Mouse (Mus musculus) common myeloid progenitor, adult 5-6 weeks (primary cell): Measurements from ENCODE around the gene Camta2. TPM values are rescaled to one million over a fixed set of nuclear protein-coding genes. Genes with fewer than 3 reads are reported as not detected.
A peak's percentile ranks its signal among the peaks of the same experiment; 100 is the strongest.

Experiments used
- ATAC-seq: replicated peaks from 2 replicates; pipeline ENCODE4 v1.8.0; 2016; ENCODE audit warnings: low read depth, mild to moderate bottlenecking, moderate TSS enrichment, inconsistent platforms; ENCODE audit not compliant: poor library complexity, severe bottlenecking
- total RNA-seq: library from RNA; stranded (forward); fragments of 200-1000, 187-1606 nt; gene quantifications from 2 replicates; pipeline ENCODE4 v1.2.3, GENCODE M21; 2017

Gene Camta2
- total RNA-seq, 1 experiment from 2014 or later = 5.3 TPM

DNA sequence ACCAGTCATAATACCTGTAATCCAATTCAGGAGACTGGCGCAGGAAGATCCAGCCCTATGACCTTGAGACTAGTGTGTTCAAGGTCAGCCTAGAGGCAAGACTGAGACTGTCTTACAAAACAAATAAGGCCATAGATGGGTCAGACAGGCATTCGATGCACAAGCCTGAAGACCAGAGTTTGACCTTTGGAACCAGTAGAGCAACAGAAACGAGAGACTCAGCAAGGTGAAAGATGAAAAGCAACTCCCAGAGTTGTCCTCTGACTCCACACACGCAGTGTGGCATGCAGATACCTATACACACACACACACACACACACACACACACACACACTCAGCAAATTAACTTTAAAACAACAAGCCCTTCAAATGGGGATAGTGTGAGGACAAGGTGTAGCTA lies 61.0 kb downstream of the Camta2 start:
- ATAC-seq = no peak

DNA sequence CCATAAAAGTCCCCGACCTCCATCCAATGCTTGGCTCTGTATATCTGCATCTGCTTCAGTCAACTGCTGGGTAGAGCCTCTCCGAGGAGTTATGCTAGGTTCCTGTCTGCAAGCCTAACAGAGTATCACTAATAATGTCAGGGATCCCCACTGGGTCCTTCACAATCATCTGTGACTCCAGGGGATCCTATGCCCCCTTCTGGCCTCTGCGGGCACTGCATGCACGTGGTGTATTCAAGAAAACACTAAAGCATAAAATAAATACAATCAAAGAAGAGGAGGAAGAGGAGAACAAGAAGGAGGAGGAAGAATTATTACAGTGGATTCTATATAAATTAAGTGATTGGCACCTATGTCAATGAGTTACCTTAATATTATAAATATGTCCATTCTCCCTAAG lies 62.4 kb downstream of the Camta2 start:
- ATAC-seq = peak; percentile 61

DNA sequence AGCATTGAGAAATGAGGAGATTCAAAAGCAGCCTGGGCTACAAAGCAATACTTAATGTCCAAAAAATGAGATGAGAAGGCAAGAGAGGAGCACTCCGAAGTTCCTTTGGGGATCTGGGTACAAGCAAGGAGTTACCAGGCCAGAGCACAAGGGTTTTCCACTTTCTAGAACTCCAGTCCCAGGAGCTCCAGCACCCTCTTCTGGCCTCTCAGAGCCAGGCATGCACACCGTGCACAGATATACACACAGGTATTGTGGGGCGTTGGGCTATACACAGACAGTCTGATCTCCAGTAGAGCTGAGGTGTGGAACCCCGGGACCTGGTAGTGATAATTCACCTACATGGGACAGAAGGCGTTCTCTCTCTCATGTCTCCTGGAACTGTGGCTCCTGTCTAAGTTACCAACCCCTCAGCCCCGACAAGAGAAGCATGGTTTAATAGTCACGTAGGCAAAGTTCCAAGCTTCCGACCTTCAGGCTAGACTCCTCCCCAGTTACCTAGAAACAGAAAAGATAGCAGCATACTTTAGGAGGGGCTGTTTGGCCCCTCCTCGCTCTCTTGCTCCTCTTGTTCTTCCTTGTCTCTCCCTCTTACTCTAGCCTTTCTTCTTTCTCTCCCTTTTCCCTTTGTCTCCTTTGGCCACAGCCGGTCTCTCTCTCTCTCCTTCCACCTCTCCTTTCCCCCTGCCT lies 64.7 kb downstream of the Camta2 start:
- 0 out of 2 replicates have a peak, but pooled peaks have one; percentile 33 for ATAC-seq

DNA sequence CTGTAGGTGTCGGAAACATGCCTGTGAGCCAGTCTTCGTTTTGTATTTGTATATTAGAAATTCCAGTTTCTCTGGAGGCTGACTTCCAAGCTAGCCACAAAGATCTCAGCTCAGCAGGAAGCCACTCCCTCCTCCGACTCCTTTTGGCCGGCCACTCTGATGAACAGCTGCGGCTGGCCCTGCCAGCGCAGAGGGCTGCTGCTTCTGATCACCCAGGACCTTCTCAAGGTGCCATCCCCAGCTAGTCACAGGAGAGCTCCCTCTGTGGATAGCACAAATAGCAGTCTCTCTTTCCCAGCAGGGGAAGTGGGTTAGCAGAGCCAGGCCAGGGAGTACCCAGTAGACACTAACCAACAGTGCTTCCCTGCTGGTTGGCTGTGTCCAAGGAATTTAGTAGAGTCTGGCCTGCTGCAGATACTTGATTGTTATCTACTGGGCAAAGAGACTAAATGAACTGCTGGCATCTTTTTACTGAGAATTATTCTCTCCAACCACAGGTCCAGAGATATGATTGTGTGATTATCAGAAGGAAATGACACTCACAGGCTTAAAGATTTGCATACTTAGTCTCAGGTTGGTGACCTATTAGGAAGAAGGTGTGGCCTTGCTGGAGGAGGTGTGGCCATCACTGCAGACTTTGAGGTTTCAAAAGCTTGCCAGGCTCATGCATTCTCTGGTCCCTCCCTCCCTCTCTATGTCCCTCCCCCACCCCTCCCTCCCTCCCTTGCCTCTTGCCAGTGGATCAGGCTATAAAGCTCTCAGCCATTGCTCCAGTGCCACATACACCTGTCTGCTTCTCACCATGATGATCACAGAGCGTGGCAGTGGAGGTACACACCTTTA lies 65.7 kb downstream of the Camta2 start:
- ATAC-seq = peak; percentile 80

Other genes with a start within 250 kb of the Camta2 start
- 36.3 and 43.1 TPM in 2 replicates for gene Med11, start 236.2 kb downstream of the Camta2 start, total RNA-seq
- not detected in 2 replicates for gene Zmynd15, start 228.7 kb downstream of the Camta2 start, total RNA-seq
- gene Cxcl16, start 228.1 kb downstream of the Camta2 start, total RNA-seq = not detected in 2 replicates
- not detected in 2 replicates for gene Tm4sf5, start 182.9 kb downstream of the Camta2 start, total RNA-seq
- gene Vmo1, start 173.5 kb downstream of the Camta2 start, total RNA-seq = not detected in 2 replicates
- gene Gltpd2, start 168.9 kb downstream of the Camta2 start, total RNA-seq = not detected in 2 replicates
- gene Psmb6, start 162.7 kb downstream of the Camta2 start, total RNA-seq = 218 and 223 TPM in 2 replicates
- not detected in 2 replicates for gene Gm40193, start 155.2 kb downstream of the Camta2 start, total RNA-seq
- gene Pld2, start 148.0 kb downstream of the Camta2 start, total RNA-seq = 1.2 and 2.7 TPM in 2 replicates
- gene Mink1, start 125.2 kb downstream of the Camta2 start, total RNA-seq = 30.8 and 33.5 TPM in 2 replicates
- not detected in 2 replicates for gene 4930544D05Rik, start 72.3 kb downstream of the Camta2 start, total RNA-seq
- gene Chrne, start 68.9 kb downstream of the Camta2 start, total RNA-seq = 0.37 TPM in 1 of 2 replicates, not detected in the other
- gene Gp1ba, start 49.0 kb downstream of the Camta2 start, total RNA-seq = 0.58 and 3.2 TPM in 2 replicates
- gene Rnf167, start 40.9 kb downstream of the Camta2 start, total RNA-seq = 56.9 and 65.8 TPM in 2 replicates
- gene Slc25a11, start 40.6 kb downstream of the Camta2 start, total RNA-seq = 52.5 and 60.6 TPM in 2 replicates
- gene Pfn1, start 33.5 kb downstream of the Camta2 start, total RNA-seq = 437 and 465 TPM in 2 replicates
- gene Eno3, start 30.9 kb downstream of the Camta2 start, total RNA-seq = 8.9 and 10.0 TPM in 2 replicates
- gene Spag7, start 18.7 kb downstream of the Camta2 start, total RNA-seq = 43.2 and 53.2 TPM in 2 replicates
- not detected in 2 replicates for gene Inca1, start 12.1 kb upstream of the Camta2 start, total RNA-seq
- 4.7 and 8.6 TPM in 2 replicates for gene Kif1c, start 12.4 kb upstream of the Camta2 start, total RNA-seq
- gene Zfp3, start 76.1 kb upstream of the Camta2 start, total RNA-seq = 2.3 and 4.2 TPM in 2 replicates
- gene Scimp, start 124.5 kb upstream of the Camta2 start, total RNA-seq = not detected in 2 replicates
- 63.2 and 68.4 TPM in 2 replicates for gene Rabep1, start 156.7 kb upstream of the Camta2 start, total RNA-seq